Mouse (Mus musculus) left cerebral cortex, adult 18-20 months (tissue): ENCODE data around the gene Tnr. TPM values are rescaled to one million over a fixed set of nuclear protein-coding genes. Genes with fewer than 3 reads are reported as not detected.

Experiments
- DNase-seq, 2 experiments: peaks; one replicate each; pipeline ENCODE4 v3.0.0; 2021 to 2022; ENCODE audit warnings: low spot score in 2 of 2, mixed read lengths in 1 of 2
- total RNA-seq, 2 experiments: library from RNA; stranded (reverse); gene quantifications; 2 replicates each; pipeline ENCODE4 v1.2.3; 2021

Tnr gene
- total RNA-seq, 2 experiments from 2014 or later, result 117 TPM

DNA sequence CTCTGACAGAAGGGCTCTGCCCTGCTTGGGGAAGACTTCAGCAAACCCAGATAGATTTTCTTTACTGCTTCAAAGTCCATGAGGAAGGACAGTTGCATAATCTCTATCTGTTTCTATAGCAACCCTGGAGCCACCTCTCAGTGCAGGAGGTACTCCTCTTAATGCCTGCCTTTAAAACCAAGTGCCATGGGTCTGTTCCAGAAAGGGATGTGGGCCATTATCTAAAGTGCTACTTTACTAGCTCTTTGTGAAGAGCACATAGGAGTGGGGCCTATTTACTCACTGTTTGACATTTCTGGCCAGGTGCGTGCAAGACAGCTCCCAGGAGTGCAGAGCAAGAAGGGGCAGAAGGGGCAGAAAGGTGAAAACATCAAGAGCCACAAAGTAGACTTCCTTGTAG lies 330.7 kb downstream of the Tnr start:
- peak in 1 of 2 experiments; percentile 17 for DNase-seq

GRCm38 (mm10) chr1:159861782-159862474 lies 338.4 kb downstream of the Tnr start:
- no peak for DNase-seq

DNA sequence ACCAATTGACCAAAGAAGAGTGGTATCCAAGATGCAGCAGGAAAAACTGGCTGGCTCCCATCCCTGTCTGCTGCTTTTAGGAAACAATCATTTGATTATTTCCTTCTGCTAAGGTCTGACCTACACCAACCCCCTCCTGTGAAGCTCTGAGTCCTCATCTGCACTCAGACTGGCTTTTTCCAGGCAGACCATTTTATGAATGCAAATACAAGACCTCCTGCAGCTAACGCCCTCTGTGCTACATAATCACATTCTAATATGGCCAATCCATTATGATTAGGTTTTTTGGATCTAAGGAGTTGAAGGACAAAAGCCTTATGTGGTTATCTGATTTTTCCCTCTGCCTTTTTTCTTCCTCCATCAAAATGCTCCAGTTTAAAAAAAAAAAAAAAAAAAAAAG lies 342.1 kb downstream of the Tnr start:
- no peak for DNase-seq

DNA sequence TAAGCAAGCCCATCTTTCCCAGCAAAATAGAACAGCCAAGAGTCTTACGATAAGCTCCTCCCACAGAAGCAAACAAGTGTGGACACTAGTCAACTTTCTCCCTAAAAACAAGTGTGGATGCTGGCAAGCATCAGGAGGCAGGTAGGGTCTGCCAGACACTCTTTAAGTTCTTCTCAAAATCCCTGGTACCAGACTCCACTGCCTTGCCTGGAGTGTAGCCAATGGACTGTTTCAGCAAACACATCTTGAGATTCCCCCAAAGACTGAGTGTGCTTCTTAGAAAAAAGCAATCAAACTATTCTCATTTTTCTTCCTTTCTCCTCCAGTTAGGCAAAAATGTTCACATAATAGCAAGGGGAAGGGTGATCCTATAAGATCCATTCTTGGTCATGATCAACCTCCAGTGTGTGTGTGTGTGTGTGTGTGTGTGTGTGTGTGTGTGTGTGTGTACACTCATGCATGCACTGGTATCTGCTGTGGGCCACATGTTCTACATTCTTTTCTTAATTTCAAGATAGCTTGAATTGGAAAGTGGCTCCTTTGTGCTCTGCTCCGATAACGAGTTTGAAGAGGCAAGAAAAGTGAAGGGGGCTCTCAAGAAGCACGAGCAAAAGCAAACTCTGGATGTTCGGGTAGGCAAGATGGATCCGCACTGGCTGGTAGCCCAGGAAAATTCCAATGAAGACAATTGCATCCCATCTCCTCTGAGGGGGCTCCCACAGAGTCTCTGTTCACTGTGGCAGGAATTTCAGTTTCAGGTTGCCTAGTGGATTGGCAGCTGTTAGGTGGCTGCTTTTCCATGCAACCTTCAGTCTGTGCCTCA lies 346.3 kb downstream of the Tnr start:
- DNase-seq, result no peak

DNA sequence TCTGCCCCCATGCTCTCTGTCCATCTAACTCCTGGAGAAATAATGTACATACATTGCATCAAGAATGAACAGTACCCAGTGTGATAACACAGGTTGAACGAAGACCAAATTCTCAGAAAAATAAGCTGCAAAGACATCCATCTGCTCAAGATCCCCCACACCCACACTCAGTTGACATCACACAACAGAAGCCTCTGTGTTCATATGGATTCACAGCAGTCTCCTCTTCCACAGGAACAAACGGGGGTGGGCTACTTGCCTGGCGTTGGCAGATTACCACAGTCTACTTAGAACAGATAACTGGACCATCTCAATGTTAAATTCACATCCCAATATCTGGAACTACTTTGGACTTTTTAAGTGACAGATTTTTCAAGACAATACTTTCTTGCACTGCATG lies 349.3 kb downstream of the Tnr start:
- DNase-seq, result peak; percentile 61 to 77

- DNase-seq, result no peak
Measured at GRCm38 (mm10) chr1:159878681-159879080, 355.1 kb downstream of the Tnr start.

DNA sequence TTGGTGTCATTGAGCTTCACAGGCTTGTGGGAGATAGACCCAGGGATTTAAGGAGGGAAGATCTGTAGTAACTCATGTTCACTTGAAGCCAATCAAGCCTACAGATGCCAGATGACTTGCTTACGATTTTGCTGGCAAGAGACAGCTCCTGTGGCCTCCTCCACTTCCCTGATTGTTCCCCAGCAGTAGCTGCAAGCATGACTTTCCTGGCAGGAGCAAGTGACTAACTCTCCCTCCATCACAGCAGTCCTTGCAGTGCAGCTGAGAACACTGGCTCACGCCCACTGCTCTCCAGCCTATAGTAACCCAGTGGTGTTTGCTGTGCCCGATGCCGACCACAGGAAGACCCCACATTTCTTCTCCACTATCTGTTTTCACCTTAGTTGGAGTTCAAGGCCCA lies 356.3 kb downstream of the Tnr start:
- DNase-seq, result peak in 1 of 2 experiments; percentile 25

DNA sequence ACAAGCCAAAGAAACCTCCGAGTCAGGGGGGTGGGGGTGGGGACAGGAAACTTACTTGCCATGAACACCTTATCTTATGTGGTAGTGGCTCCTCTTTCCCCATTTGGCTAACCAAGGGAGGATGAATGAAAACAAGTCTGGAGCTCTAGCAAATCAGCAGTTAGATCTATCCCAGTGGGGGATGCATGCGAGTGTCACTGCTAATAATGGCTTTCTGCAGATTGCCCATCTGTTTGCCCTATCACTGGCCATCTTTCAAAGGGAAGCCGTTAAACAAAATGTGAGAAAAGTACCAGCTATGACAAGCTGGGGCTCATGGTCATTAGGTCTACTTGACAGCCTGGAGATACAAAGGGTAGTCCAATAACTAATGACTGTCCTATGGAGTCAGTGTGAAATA lies 361.9 kb downstream of the Tnr start:
- DNase-seq, result no peak

- DNase-seq, result no peak
Measured at GRCm38 (mm10) chr1:159888611-159889010, 365.0 kb downstream of the Tnr start.

- DNase-seq, result peak; percentile 36 to 51
Measured at GRCm38 (mm10) chr1:159889012-159889765, 365.6 kb downstream of the Tnr start.

GRCm38 (mm10) chr1:159890524-159890923 lies 367.0 kb downstream of the Tnr start:
- DNase-seq, result no peak

DNA sequence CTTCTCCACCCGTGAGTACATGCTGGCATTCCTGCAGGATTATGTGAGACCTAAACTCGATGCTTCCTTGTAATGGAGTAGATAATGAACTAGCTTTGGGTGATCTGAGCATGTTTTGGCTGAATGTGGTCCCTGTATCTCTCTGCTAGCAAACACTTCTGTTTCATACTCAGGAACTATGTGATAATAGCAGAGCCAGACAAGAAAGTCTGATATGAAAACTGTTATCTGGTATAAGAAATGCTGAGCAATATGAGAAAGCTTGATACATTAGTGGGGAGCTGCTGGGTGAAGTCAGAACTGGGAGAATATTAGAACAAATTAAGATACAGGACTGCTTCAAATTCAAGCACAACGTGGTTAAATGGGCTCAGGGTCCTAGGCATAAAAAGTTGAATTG lies 371.5 kb downstream of the Tnr start:
- DNase-seq, result no peak

DNA sequence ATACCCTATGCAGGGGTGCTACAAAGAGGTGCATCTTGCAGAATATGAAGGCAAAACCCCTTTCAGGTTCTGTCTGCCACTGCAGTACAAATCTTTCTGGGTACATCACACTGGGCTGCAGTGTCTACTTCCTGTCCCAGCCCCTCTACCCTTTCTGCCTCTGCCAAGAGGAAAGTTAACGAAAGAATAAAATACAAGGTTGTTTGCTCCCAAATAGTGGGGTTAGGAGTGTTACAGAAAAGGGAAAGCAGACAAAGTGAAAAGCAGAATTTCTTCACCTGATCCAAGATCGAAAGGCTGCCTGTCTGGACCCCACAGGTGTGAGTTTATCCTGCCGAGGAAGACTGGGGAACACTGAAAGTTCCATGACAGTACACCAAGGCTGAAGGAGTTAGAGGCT lies 376.4 kb downstream of the Tnr start:
- DNase-seq, result no peak

DNA sequence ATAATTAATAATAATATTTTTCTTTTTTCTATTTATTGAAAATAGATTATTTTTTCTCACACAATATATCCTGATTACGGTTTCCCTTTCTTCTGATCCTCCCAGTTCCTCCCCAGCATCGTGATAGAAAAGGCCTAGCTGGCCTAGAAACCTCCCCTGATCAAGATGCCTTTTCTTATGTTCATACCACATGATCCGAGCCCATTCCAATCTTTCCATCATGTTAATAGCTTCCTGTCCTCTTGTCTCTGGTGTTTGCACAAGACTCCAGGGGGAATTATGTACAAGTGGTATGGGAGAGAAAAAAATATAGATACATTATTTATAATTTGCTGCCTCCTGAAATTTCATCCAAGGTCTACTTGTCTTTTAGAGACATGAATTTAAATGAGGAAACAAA lies 377.1 kb downstream of the Tnr start:
- DNase-seq, result no peak

GRCm38 (mm10) chr1:159901366-159902119 lies 378.0 kb downstream of the Tnr start:
- DNase-seq, result no peak

DNA sequence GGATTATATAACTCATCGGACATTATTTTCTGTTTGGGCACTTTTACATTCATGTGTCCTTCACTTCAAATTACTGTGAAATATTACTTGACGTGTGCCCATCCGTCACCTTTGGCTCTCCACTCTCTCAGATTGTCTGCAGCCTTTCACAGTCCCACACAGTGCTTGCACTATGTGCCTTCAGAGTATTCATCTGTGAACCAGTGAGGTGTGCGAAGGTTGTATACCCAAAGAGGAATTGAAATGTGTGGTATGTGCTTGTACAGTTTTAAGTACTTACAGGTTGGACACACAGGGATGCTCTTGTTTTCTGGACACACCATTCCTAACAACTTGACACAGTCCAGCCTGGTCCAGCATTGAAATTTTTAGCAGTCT lies 378.5 kb downstream of the Tnr start:
- DNase-seq, result no peak

DNA sequence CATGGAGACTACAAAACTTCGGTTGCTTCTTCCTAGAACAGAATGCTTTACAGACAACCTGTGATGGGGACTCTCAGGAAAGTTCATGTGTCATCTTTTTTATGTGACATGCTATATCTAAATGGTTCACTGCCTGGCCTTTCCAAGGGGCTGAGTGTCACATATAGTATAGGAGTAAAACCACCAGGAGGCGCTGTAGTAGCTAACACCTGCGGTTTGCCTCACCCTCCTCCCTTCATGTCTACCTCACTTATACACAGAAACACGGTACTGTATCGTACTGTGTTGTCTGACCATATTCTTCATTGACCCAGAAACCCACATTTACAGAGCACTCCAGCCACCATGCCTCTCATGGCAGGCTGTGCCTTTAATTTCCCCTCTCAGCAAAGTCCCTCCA lies 387.4 kb downstream of the Tnr start:
- peak in 1 of 2 experiments; percentile 29 for DNase-seq

DNA sequence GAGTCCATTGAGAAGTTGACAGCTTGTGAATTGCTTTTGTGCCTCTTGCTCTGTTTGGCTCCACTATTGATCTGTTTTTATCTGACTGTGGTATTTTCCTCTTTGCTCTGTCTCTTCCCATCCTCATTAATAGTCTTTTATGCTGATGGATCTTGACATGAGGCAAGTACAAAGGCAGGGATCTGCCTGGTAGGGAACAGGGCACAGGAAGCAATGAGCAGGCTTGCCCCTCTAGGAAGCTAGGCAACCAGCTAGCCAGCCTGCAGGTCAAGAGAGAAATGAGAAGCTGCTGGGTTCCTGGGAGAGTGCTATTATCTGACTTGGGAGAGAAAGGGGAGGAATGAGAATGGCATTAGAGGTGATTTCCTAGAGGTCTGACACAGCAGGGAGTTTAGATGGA lies 391.2 kb downstream of the Tnr start:
- DNase-seq, result no peak

- DNase-seq, result no peak
Measured at GRCm38 (mm10) chr1:159920571-159920970, 397.0 kb downstream of the Tnr start.

GRCm38 (mm10) chr1:159923010-159923409 lies 399.4 kb downstream of the Tnr start:
- DNase-seq, result no peak

DNA sequence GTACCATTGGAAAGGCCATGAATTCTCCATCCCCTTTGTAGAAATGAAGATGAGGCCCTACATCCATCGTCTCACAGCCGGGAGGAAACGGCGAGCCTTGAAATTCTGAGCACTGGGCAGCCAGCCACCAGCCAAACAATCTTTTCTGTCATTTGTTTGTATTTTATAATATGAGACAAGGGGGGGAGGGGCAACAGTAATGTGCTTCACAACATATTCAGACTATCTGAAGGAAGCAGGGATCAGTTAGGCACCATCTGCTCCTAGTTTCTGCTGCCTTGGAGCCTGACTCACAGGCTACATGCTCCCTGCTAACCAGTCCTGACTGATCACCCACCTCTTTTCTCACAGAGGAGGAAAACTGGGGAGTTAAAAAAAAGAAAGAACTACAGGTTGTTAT lies 400.5 kb downstream of the Tnr start:
- DNase-seq, result peak; percentile 10 to 25
